Mouse (Mus musculus) G1E-ER4 (cell line): ENCODE measurements around the gene Atrnl1. TPM values are rescaled to one million over a fixed set of nuclear protein-coding genes. Genes with fewer than 3 reads are reported as not detected.

Experiments used
- GATA1 ChIP-seq: IDR thresholded peaks from one replicate; pipeline ENCODE4 v1.8.0; 2012; ENCODE audit warnings: low read length, inconsistent platforms
- polyA plus RNA-seq: library from polyadenylated mRNA; stranded (reverse); fragments of >175 nt; gene quantifications from 2 replicates; pipeline ENCODE4 v1.2.3, GENCODE M21; 2012

Atrnl1 gene
- polyA plus RNA-seq, 1 experiment = 0.65 TPM

GRCm38 (mm10) chr19:57949260-57949917 is 338.6 kb downstream of the Atrnl1 start:
- no peak for TF ChIP-seq GATA1

GRCm38 (mm10) chr19:57954131-57954530 is 343.3 kb downstream of the Atrnl1 start:
- TF ChIP-seq GATA1 = no peak

GRCm38 (mm10) chr19:57956459-57956858 is 345.6 kb downstream of the Atrnl1 start:
- TF ChIP-seq GATA1 = no peak

GRCm38 (mm10) chr19:57957363-57957762 is 346.5 kb downstream of the Atrnl1 start:
- no peak for TF ChIP-seq GATA1

- TF ChIP-seq GATA1 = no peak
Measured at GRCm38 (mm10) chr19:57958154-57958553, 347.3 kb downstream of the Atrnl1 start.

GRCm38 (mm10) chr19:57958726-57959125 is 347.9 kb downstream of the Atrnl1 start:
- no peak for TF ChIP-seq GATA1

GRCm38 (mm10) chr19:57961321-57961720 is 350.5 kb downstream of the Atrnl1 start:
- TF ChIP-seq GATA1 = no peak

GRCm38 (mm10) chr19:57961738-57962640 is 351.2 kb downstream of the Atrnl1 start:
- no peak for TF ChIP-seq GATA1

GRCm38 (mm10) chr19:57963874-57964273 is 353.0 kb downstream of the Atrnl1 start:
- no peak for TF ChIP-seq GATA1

GRCm38 (mm10) chr19:57969766-57970165 is 358.9 kb downstream of the Atrnl1 start:
- no peak for TF ChIP-seq GATA1

GRCm38 (mm10) chr19:57970342-57970895 is 359.6 kb downstream of the Atrnl1 start:
- no peak for TF ChIP-seq GATA1

- no peak for TF ChIP-seq GATA1
Measured at GRCm38 (mm10) chr19:57975201-57975600, 364.4 kb downstream of the Atrnl1 start.

GRCm38 (mm10) chr19:57985918-57986900 is 375.4 kb downstream of the Atrnl1 start:
- TF ChIP-seq GATA1 = no peak

- TF ChIP-seq GATA1 = no peak
Measured at GRCm38 (mm10) chr19:57987696-57988393, 377.0 kb downstream of the Atrnl1 start.
